Mouse (Mus musculus) embryo, embryonic 11 days (tissue): ENCODE data around the gene Camk1g.

Source experiments
- DNase-seq: peaks from one replicate; pipeline ENCODE4 v3.0.0-alpha.2; 2015

The Camk1g gene

GRCm38 (mm10) chr1:193332018-193332417 is 38.1 kb downstream of the Camk1g start:
- no peak for DNase-seq

DNA sequence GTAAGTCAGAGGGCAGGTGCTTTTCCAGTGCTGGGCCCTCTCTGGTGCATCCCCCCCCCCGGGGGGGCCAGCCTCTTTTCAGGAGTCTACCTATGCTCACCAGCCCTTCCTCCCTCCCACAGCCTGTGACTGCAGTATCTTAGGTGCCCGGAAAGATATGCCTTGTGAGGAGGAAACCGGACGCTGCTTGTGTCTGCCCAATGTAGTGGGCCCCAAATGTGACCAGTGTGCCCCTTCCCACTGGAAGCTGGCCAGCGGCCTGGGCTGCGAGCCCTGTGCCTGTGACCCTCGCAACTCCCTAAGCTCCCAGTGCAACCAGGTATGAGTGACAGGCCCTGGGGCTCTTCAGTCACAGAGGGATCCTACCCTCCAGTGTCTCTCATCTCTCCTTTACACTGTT is 39.5 kb downstream of the Camk1g start:
- DNase-seq: no peak

GRCm38 (mm10) chr1:193330172-193330571 is 39.9 kb downstream of the Camk1g start:
- peak; percentile 73 for DNase-seq

DNA sequence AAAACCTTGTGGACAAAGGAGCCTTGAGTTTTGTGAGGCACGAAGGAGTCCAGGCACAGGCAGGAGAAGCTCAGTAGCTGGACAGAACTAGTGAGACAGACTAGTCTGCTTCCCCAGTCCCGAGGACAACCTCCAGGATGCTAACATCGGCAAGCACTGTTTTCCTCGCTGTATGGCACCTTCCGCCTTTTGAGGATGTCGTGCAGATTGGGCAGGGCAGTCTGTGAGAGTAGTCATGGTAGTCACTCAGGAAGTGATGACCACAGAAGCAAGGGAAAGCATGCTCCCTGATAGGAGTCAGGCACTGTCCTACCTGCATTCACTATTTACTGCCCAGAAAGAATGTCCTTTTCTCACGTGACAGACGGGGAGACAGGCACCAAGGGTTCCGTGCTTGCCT is 40.5 kb downstream of the Camk1g start:
- no peak for DNase-seq

GRCm38 (mm10) chr1:193327686-193328085 is 42.4 kb downstream of the Camk1g start:
- DNase-seq: no peak

DNA sequence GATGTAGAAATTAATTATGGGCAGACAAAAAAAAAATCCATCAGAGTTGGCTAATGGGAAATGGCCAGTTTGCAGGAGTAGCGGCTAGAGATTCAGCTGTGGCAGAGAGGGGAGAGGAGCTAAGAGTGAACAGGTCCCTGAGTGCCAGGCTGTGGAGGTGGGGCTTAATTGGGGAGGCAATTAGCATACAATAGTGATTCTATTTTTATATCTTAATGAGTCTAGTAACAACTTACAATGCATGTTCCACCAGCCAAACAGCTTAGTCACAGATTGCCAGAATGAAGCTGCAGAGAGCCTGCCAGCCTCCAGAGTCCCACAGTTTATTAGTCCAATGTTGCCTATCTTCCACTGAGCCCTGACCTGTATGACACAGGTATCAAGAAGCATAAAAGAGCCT is 42.9 kb downstream of the Camk1g start:
- DNase-seq: no peak

DNA sequence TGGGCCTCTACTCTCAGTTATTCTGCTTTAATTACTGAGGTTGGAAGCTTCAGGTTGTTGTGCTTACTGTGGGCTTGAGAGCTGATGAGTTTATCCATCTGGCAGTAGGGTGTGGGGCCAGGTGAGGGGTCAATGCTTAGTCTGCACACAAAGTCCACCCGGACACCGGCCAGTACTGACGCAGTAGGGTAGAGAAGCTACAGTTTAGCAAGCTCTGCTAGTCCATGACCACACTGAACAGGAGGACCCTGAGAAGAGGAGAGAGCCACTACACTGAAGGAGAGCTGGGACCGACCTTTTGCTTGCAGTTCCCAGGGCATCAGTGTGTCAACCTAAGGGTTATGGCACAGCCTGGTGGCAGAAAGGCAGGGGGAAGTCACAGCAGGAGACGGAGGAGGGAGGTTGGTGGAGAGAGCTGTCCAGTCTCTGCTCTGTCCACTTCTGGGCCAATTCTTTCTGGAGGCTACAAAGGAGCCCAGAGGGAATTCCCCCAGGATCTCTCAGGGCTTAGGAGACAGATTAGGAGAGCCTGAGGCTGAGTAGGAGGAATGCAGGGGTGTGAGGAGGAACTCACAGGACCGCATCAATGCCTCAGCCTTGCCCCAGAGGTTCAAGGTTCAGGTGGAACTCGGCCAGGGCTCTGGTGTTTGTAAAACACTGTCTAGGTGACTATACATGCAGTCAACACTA is 43.5 kb downstream of the Camk1g start:
- no peak for DNase-seq

DNA sequence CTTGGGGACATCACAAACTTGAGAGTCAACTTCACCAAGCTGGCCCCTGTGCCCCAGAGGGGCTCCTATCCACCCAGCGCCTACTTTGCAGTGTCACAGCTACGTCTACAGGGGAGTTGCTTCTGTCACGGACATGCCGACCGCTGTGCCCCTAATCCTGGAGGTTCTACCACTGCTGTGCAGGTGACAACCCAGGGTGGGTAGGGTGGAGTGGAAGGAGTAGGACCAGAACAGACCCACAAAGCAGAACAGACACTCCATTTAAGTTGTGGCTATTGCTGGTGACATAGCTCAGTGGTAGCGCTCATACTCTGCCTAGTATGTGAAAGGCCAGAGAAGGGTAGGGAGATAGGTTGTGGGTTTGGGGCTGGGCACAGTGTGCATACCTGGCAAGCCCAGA is 44.2 kb downstream of the Camk1g start:
- DNase-seq: no peak

DNA sequence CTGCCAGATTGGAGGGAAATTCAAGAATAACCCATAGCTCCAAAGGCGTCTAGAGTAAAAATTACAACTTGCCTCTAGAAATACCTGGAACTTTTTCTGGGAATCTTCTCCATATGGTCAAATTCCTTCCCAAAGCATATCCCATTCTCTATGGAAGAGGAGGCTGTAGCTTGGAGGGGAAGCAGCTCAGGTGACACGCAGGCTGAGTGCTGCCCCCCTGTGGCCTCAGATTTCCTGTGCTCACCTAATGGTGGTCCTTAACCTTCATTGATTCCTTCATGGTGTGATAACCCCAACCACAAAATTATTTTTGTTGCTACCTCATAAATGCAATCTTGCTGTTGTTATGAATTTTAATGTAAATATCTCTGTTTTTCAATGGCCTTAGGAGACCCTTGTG is 45.9 kb downstream of the Camk1g start:
- peak; percentile 62 for DNase-seq

DNA sequence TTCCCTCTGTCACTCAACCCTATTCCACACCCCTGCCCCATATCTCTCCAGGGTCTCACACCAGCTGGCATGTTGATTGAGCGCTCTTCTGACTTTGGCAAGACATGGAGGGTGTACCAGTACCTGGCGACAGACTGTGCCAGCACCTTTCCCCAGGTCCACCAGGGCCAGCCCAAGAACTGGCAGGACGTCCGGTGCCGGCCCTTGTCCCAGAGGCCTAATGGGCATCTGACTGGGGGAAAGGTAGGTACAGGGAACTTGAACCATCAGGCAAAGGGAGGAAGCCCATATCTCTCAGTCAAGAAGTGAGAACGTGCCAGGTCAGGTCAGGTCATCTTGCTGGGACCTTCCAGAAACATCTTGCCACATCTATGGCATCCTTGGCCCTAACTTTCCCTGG is 46.4 kb downstream of the Camk1g start:
- no peak for DNase-seq

GRCm38 (mm10) chr1:193320398-193320797 is 49.7 kb downstream of the Camk1g start:
- DNase-seq: no peak

DNA sequence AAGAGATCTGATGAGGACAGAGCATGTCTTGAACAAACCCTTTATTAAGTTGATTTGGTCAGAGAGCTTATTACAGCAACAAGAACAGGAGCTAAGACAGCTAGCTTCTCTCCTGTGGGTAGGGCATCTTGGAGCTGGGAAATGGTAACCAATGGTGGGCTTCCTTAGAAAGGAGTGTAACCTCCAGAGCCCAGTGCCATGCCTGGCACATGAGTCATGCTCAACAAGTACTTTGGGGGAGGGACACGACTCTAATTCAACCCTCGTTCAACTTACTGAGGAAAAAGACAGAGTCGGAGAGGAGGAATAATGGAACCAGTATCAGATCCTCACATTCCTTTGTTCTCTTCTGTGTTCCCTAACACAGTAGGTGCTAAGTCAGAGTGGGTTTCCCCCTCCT is 50.4 kb downstream of the Camk1g start:
- no peak for DNase-seq

GRCm38 (mm10) chr1:193317159-193317559 is 52.9 kb downstream of the Camk1g start:
- DNase-seq: no peak

- DNase-seq: no peak
Measured at GRCm38 (mm10) chr1:193316358-193316750, 53.7 kb downstream of the Camk1g start.

GRCm38 (mm10) chr1:193315705-193316357 is 54.3 kb downstream of the Camk1g start:
- no peak for DNase-seq

DNA sequence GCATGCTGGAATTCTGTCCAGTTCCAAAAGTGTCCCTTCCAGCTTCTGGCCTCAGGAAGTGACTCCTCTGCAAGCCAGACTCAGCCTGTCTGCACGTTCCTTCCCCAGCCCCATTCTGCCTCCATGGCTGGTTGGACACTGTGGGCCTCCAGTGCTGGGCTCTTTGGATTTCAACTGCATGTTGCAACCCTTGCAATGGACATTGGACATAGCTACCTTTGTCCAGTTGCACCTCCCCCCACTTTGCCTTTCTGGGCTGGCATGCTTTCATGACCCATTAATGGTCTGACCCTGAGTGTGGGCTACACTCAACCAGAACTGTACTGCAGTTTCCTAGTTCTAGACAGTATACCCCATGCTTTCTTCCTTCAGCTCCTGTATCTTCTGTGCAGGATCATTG is 58.5 kb downstream of the Camk1g start:
- no peak for DNase-seq

DNA sequence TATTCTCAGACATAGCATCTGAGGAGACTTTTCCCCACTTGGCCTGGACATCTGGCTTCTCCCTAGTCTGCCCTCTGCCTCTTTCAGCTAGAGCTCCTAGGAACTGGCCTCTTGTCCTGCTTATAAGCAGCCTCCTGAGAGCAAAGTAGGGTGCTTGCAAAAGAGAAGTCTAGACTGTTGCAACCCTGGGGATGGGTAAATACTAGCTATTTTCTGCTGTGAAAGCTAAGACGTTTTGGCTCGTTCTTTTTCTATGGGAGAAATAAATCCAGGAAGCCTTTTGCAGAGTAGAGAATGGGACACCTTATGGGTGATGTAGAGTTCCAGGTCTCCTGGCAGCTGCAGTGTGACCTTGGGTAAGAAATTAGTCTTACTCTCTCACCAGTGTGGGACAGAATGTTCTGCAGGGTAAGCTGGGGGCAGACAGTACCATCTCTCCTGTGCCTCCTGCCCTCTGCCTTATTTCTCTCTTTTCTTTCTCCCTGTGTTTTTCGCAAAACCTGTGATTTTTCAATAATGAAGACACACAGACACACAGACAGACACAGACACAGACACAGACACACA is 59.5 kb downstream of the Camk1g start:
- no peak for DNase-seq

GRCm38 (mm10) chr1:193309785-193310518 is 60.1 kb downstream of the Camk1g start:
- no peak for DNase-seq

- no peak for DNase-seq
Measured at GRCm38 (mm10) chr1:193306832-193307231, 63.3 kb downstream of the Camk1g start.

DNA sequence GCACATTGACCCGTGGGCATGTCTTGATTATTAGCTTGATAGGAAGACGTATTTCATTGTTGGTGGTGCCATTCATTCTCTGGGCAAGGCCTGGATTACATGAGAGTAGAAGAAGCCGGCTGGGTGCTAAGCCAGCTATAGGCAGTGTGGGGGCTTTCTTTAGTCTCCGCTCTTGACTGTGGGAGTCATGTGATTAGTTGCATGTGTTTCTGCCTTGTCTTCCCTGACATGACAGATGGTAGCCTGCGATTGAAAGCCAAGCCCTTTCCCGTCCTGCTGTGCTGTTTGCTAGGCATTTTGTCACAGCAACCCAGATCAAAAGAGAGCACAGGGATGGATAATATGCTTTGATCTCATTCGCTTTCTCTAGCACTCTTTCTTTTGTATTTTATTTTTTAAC is 64.7 kb downstream of the Camk1g start:
- peak; percentile 55 for DNase-seq

GRCm38 (mm10) chr1:193303096-193303495 is 67.0 kb downstream of the Camk1g start:
- no peak for DNase-seq

DNA sequence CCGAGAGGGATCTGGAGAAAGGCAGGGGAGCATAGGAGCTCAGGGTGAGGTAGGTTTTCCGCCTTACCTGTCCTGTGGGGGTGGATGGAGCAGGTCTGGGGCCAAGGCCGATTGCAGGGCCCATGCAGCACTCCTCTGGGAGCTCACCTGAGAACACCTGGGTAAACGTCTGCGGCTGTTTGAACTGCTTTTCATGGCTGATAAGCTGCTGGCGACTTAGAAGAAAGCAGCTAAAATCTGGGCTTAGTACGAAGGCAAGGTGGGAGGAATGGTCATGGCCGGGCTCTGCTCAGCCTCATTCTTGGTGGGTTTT is 68.0 kb downstream of the Camk1g start:
- no peak for DNase-seq

GRCm38 (mm10) chr1:193301216-193302092 is 68.6 kb downstream of the Camk1g start:
- DNase-seq: no peak
